Mouse (Mus musculus) neural tube, embryonic 14.5 days (tissue): ENCODE measurements around the gene Srpx. TPM values are rescaled to one million over a fixed set of nuclear protein-coding genes. Genes with fewer than 3 reads are reported as not detected.

Experiments used
- ATAC-seq: fragments of 200-750 bp; cut with Nextera tagmentation; 2 replicates; pipeline ENCODE4 v1.8.0; 2017; ENCODE audit warnings: low read depth, mild to moderate bottlenecking, moderate TSS enrichment, moderate library complexity
- H3K27ac ChIP-seq: fragments of 300-500 bp; sonication (generic); 2 replicates; pipeline ENCODE4 v1.5.1; 2014; ENCODE audit warnings: low read depth, mild to moderate bottlenecking, control low read depth, low read length, moderate library complexity, mixed read lengths
- H3K27me3 ChIP-seq: fragments of 300-500 bp; sonication (generic); 2 replicates; pipeline ENCODE4 v1.6.1; 2014; ENCODE audit warnings: low read length; ENCODE audit not compliant: control insufficient read depth, insufficient read depth
- H3K36me3 ChIP-seq: fragments of 300-500 bp; sonication (generic); 2 replicates; pipeline ENCODE4 v1.6.1; 2014; ENCODE audit warnings: low read length, mixed read lengths; ENCODE audit not compliant: control insufficient read depth, insufficient read depth
- H3K4me1 ChIP-seq: fragments of 300-500 bp; sonication (generic); 2 replicates; pipeline ENCODE4 v1.6.1; 2014; ENCODE audit warnings: low read length; ENCODE audit not compliant: control insufficient read depth, insufficient read depth
- H3K4me2 ChIP-seq: fragments of 300-500 bp; sonication (generic); 2 replicates; pipeline ENCODE4 v1.6.1; 2014; ENCODE audit warnings: mild to moderate bottlenecking, low read depth, low read length, control low read depth
- H3K4me3 ChIP-seq: fragments of 300-500 bp; sonication (generic); 2 replicates; pipeline ENCODE4 v1.5.1; 2014; ENCODE audit warnings: low read depth, low read length, control low read depth, mixed read lengths
- H3K9ac ChIP-seq: fragments of 300-500 bp; sonication (generic); replicated peaks from 2 replicates; pipeline ENCODE4 v1.6.1; 2014; ENCODE audit warnings: low read depth, mild to moderate bottlenecking, control low read depth, low read length, mixed read lengths
- H3K9me3 ChIP-seq: fragments of 300-500 bp; sonication (generic); 2 replicates; pipeline ENCODE4 v1.6.1; 2016; ENCODE audit warnings: low read length; ENCODE audit not compliant: control insufficient read depth
- WGBS: fragments of 180-500 bp; shearing (Covaris S2); extraction: QIAGEN DNeasy Blood & Tissue Kit; methylation state at CpG from one replicate; pipeline ENCODE4 v1.1.7; 2014; 5-methylcytosine and 5-hydroxymethylcytosine counted together
- polyA plus RNA-seq: library from polyadenylated mRNA; unstranded; fragments of >200 nt; fragmentation: Nextera tagmentation; extraction: Ambion mirVana; gene quantifications from 2 replicates; pipeline ENCODE4 v1.2.1, GENCODE M21; 2014

Gene Srpx
- polyA plus RNA-seq, 1 experiment from 2014 or later = 1.8 TPM

DNA sequence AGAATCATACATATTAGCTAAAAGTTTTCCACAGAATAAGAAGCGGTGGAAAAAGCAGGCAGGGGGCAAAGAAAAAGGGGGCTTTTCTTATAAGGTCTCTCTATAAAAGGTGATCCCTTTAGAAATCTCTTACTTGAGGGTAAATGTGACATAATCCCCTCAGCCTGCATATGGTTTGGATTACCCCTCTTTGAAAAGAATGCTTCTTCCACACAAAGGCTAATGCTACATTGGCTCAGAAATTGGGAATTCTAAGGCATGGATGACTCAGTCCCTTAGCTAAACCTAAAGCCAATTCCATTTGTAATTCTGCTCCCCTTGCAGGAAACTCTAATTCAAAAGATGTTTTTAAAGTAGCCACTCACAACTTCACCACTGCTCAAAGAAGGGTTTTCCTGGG lies 37.5 kb downstream of the Srpx start:
- no peaks in the 10 kb centered on the region for H3K27me3 ChIP-seq
- no peak overlapping the region for H3K4me3 ChIP-seq
- no peak overlapping the region for H3K4me2 ChIP-seq
- H3K9ac ChIP-seq = no peak overlapping the region
- no peak for ATAC-seq
- H3K4me1 ChIP-seq = no peaks in the 10 kb centered on the region
- WGBS = 75% methylated on average over 1 of the region's 1 CpGs
- no peaks in the 10 kb centered on the region for H3K36me3 ChIP-seq
- H3K9me3 ChIP-seq = no peaks in the 10 kb centered on the region
- no peak overlapping the region for H3K27ac ChIP-seq

GRCm38 (mm10) chrX:10073966-10074365 lies 43.5 kb downstream of the Srpx start:
- H3K4me3 ChIP-seq = no peak overlapping the region
- H3K9ac ChIP-seq = no peak overlapping the region
- H3K4me2 ChIP-seq = no peak overlapping the region
- WGBS = 89% methylated on average over 3 of the region's 3 CpGs
- ATAC-seq = no peak
- H3K4me1 ChIP-seq = no peaks in the 10 kb centered on the region
- H3K27me3 ChIP-seq = no peaks in the 10 kb centered on the region
- H3K9me3 ChIP-seq = no peaks in the 10 kb centered on the region
- no peaks in the 10 kb centered on the region for H3K36me3 ChIP-seq
- no peak overlapping the region for H3K27ac ChIP-seq

GRCm38 (mm10) chrX:10071529-10071928 lies 46.0 kb downstream of the Srpx start:
- Histone ChIP-seq H3K4me2 (no peak overlapping the region), H3K27ac (no peak overlapping the region), H3K36me3 (no peaks in the 10 kb centered on the region), H3K4me3 (no peak overlapping the region), H3K9ac (no peak overlapping the region), H3K9me3 (no peaks in the 10 kb centered on the region), H3K4me1 (no peaks in the 10 kb centered on the region), H3K27me3 (no peaks in the 10 kb centered on the region)
- WGBS = 67% methylated on average over 2 of the region's 2 CpGs
- ATAC-seq = peak; percentile 51; the same call in 1 of the 2 replicates

DNA sequence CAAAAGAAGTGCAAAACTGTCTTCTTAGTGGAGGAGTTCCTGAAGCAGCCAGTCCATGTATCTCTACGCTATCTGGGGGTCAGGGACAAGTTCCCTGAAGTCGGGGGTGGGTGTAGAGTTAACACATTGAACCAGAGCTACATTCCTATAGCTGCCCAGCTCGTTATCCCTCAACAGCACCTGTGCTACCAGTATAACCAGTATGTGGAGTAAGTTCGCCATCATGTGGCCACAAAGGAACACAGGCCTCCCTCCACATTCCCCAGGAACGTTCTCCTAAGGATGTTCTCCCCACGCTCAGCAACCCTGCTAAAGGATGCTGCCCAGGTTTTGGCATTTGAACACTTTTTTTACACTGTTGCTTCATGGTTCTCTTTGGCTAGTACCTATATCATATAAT lies 46.8 kb downstream of the Srpx start:
- no peaks in the 10 kb centered on the region for H3K27me3 ChIP-seq
- no peak overlapping the region for H3K4me2 ChIP-seq
- no peaks in the 10 kb centered on the region for H3K36me3 ChIP-seq
- no peak overlapping the region for H3K27ac ChIP-seq
- 25% methylated on average over 6 of the region's 6 CpGs for WGBS
- H3K9me3 ChIP-seq = no peaks in the 10 kb centered on the region
- H3K4me1 ChIP-seq = no peaks in the 10 kb centered on the region
- H3K4me3 ChIP-seq = no peak overlapping the region
- H3K9ac ChIP-seq = no peak overlapping the region
- ATAC-seq = peak; percentile 88; the same call in 1 of the 2 replicates

DNA sequence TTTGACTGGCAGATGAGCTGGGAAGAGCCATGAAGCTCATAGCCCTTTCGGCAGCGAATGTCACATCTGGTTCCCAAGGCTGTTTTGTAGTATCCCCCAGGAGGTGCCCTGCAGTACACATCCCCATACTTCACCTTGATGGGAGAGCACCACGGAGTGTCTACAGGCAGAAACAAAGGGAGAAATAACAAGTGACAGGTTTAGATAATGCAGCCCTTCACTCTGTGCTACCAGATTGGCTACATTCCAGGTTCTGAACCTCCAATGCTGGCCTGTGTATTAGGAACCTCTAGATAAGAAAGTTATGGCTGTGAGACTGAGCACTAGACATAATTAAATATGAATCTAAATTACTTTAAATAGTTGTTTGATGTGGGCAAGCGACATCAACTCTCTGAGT lies 48.1 kb downstream of the Srpx start:
- no peak overlapping the region for H3K4me2 ChIP-seq
- H3K36me3 ChIP-seq = no peaks in the 10 kb centered on the region
- H3K9me3 ChIP-seq = no peaks in the 10 kb centered on the region
- no peak for ATAC-seq
- WGBS = 64% methylated on average over 4 of the region's 4 CpGs
- H3K9ac ChIP-seq = no peak overlapping the region
- no peaks in the 10 kb centered on the region for H3K4me1 ChIP-seq
- H3K27me3 ChIP-seq = no peaks in the 10 kb centered on the region
- no peak overlapping the region for H3K27ac ChIP-seq
- no peak overlapping the region for H3K4me3 ChIP-seq

GRCm38 (mm10) chrX:10063781-10064180 lies 53.7 kb downstream of the Srpx start:
- no peak overlapping the region for H3K27ac ChIP-seq
- H3K4me1 ChIP-seq = no peaks in the 10 kb centered on the region
- H3K4me2 ChIP-seq = no peak overlapping the region
- no peaks in the 10 kb centered on the region for H3K36me3 ChIP-seq
- no peak overlapping the region for H3K9ac ChIP-seq
- H3K4me3 ChIP-seq = no peak overlapping the region
- no peak for ATAC-seq
- no peaks in the 10 kb centered on the region for H3K27me3 ChIP-seq
- no peaks in the 10 kb centered on the region for H3K9me3 ChIP-seq
- WGBS = 88% methylated on average over 1 of the region's 1 CpGs

DNA sequence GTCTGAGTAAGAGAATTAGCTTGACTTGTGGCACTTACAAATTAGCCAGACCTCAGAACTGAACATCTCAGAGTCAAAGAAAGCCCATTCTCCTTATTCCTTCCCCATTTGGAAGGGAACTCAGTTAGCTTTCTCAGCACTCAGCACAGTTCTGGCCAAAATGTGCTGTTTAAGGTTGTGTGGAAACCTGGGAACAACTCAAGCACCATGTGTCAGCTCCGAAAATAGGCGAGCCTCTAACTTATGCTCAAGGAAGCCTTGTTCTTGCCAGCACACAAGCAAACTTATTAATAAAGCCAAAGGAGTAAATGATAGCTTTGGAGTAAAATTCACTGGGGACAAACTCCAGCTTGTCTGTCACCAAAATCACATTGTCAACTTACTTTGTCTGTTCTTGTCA lies 54.1 kb downstream of the Srpx start:
- no peak for ATAC-seq
- Histone ChIP-seq H3K36me3 (no peaks in the 10 kb centered on the region), H3K9ac (no peak overlapping the region), H3K27ac (no peak overlapping the region), H3K4me3 (no peak overlapping the region), H3K4me2 (no peak overlapping the region), H3K4me1 (no peaks in the 10 kb centered on the region), H3K27me3 (no peaks in the 10 kb centered on the region), H3K9me3 (no peaks in the 10 kb centered on the region)
- 86% methylated on average over 2 of the region's 2 CpGs for WGBS

DNA sequence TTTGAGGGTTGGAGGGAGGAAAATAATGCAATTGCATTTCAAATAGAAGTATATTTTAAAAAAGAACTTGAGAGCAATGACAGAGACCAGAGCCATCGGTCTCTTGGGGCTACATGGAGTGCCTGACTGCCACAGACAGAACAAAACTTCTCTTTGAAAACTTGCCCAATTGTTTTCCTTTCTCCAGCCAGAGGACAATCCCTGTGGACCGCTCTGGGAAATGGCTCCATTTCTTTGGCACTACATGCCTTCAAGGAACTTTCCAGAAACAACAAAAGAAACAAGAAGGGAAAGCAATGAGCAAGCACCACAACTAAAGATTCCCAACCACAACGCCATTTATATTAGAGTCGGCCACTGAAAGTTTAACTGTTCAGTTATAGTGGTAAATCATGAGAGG lies 55.3 kb downstream of the Srpx start:
- 74% methylated on average over 4 of the region's 4 CpGs for WGBS
- Histone ChIP-seq H3K36me3 (no peaks in the 10 kb centered on the region), H3K9ac (no peak overlapping the region), H3K4me3 (no peak overlapping the region), H3K27ac (no peak overlapping the region), H3K27me3 (no peaks in the 10 kb centered on the region), H3K9me3 (no peaks in the 10 kb centered on the region), H3K4me2 (no peak overlapping the region), H3K4me1 (no peaks in the 10 kb centered on the region)
- no peak for ATAC-seq

GRCm38 (mm10) chrX:10034666-10035065 lies 82.8 kb downstream of the Srpx start:
- no peak for ATAC-seq
- Histone ChIP-seq H3K27ac (no peak overlapping the region), H3K9ac (no peak overlapping the region), H3K27me3 (no peaks in the 10 kb centered on the region), H3K9me3 (no peaks in the 10 kb centered on the region), H3K4me2 (no peak overlapping the region), H3K4me3 (no peak overlapping the region), H3K36me3 (no peaks in the 10 kb centered on the region), H3K4me1 (no peaks in the 10 kb centered on the region)

DNA sequence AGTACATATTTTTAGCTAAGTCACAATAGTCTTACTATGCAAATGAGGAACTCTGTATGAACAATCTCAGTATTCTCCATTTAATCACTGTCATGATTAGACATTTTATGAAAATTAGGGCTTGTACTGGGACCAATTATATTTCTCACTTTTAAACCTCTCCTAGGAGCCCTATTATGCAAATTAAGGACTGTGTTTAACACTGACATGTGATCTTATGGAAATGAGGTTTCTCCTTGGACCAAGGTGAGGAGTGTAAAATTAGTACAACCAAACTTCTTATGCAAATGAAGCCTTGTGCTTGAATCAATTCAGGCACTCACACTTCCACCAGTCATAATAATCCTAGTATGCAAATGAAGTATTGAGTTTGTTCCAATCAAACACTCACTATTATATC lies 107.3 kb downstream of the Srpx start:
- Histone ChIP-seq H3K4me3 (no peak overlapping the region), H3K27me3 (no peaks in the 10 kb centered on the region), H3K36me3 (no peaks in the 10 kb centered on the region), H3K9me3 (no peaks in the 10 kb centered on the region), H3K27ac (no peak overlapping the region), H3K4me2 (no peak overlapping the region), H3K9ac (no peak overlapping the region), H3K4me1 (no peaks in the 10 kb centered on the region)
- peak; percentile 28; the same call in 1 of the 2 replicates for ATAC-seq
